14 mouse cellular contexts compared by ENCODE assay signal in genomic region chr16:40228627-40229026, GRCm38 (mm10).
DNase-seq lines count a peak whose midpoint lies in the region; ATAC-seq lines count a peak whose summit lies in the region.
"Had no signal": no experiment of that assay in that cellular context is flagged by ENCODE, and none has a peak within 500 bp of the region (broad histone marks: within the 10 kb centered on the region; RNA-seq: fewer than 3 reads in every experiment).

No protein-coding gene starts in this region.

- 82% methylated on average over 5 of the region's 5 CpGs for WGBS in forebrain, embryonic 13.5 days
- 88% methylated on average over 5 of the region's 5 CpGs for WGBS in forebrain, embryonic 10.5 days
- 32% methylated on average over 5 of the region's 5 CpGs for WGBS in neural tube, embryonic 15.5 days

- H3K4me2 ChIP-seq in forebrain, embryonic 13.5 days, result no peak overlapping the region
- no peak overlapping the region for H3K4me2 ChIP-seq in neural tube, embryonic 15.5 days

- no peaks in the 10 kb centered on the region for H3K9me3 ChIP-seq in forebrain, embryonic 13.5 days (replicated peaks)
- no peaks in the 10 kb centered on the region for H3K9me3 ChIP-seq in forebrain, embryonic 10.5 days
- H3K9me3 ChIP-seq in neural tube, embryonic 15.5 days (replicated peaks), result no peaks in the 10 kb centered on the region

- H3K4me1 ChIP-seq in forebrain, embryonic 13.5 days, result peaks cover 4% of the 10 kb centered on the region; the same call in 1 of the 2 replicates
- no peaks in the 10 kb centered on the region for H3K4me1 ChIP-seq in forebrain, embryonic 10.5 days
- H3K4me1 ChIP-seq in neural tube, embryonic 15.5 days, result peaks cover 7% of the 10 kb centered on the region

- H3K36me3 ChIP-seq in forebrain, embryonic 13.5 days (ENCODE audit: poor library complexity, severe bottlenecking), result no peaks in the 10 kb centered on the region
- H3K36me3 ChIP-seq in forebrain, embryonic 10.5 days (replicated peaks), result no peaks in the 10 kb centered on the region
- no peaks in the 10 kb centered on the region for H3K36me3 ChIP-seq in neural tube, embryonic 15.5 days
- H3K36me3 ChIP-seq: G1E had no signal

- no peak overlapping the region for H3K9ac ChIP-seq in forebrain, embryonic 13.5 days
- H3K9ac ChIP-seq in neural tube, embryonic 15.5 days (replicated peaks), result no peak overlapping the region

- no peak for DNase-seq in forebrain, embryonic 10.5 days (ENCODE audit: extremely low spot score, low spot score)
- DNase-seq in right cerebral cortex, postnatal 10 days (ENCODE audit: low spot score in 2 of 2), result peak; percentile 36 to 41
- no peak for DNase-seq in right cerebral cortex, adult 18-20 months
- peak; percentile 88 for DNase-seq in cerebellum, postnatal 36 days
- DNase-seq in spleen, postnatal 36 days (ENCODE audit: low spot score in 2 of 2), result no peak
- no peak for DNase-seq in liver
- DNase-seq: B cell, adult 2 months; heart, adult 2 months; kidney, adult 9 months; lung, adult 2 months; thymus, adult 2 months had no signal

- no peaks in the 10 kb centered on the region for H3K27me3 ChIP-seq in forebrain, embryonic 13.5 days
- H3K27me3 ChIP-seq in forebrain, embryonic 10.5 days (ENCODE audit: poor library complexity, severe bottlenecking), result no peaks in the 10 kb centered on the region
- H3K27me3 ChIP-seq in neural tube, embryonic 15.5 days (replicated peaks), result no peaks in the 10 kb centered on the region

- peak; percentile 87 for ATAC-seq in forebrain, embryonic 13.5 days
- ATAC-seq in neural tube, embryonic 15.5 days (ENCODE audit: low FRiP score), result peak; percentile 61; the same call in 1 of the 2 replicates

- no peak overlapping the region for H3K4me3 ChIP-seq in forebrain, embryonic 13.5 days
- no peak overlapping the region for H3K4me3 ChIP-seq in forebrain, embryonic 10.5 days
- no peak overlapping the region for H3K4me3 ChIP-seq in neural tube, embryonic 15.5 days (replicated peaks)
- H3K4me3 ChIP-seq: heart, adult 2 months had no signal

- H3K27ac ChIP-seq in forebrain, embryonic 13.5 days, result no peak overlapping the region
- H3K27ac ChIP-seq in forebrain, embryonic 10.5 days, result no peak overlapping the region
- no peak overlapping the region for H3K27ac ChIP-seq in neural tube, embryonic 15.5 days (replicated peaks)
- H3K27ac ChIP-seq: heart, adult 2 months had no signal

Comparison
In these comparisons a context has a peak if more than half of its experiments do, and no peak if none do; other contexts are left out.
1. DNase-seq: peak in right cerebral cortex, postnatal 10 days (2 of 2) and cerebellum, postnatal 36 days (2 of 2); none in forebrain, embryonic 10.5 days (single experiment), right cerebral cortex, adult 18-20 months (single experiment), spleen, postnatal 36 days (0 of 2) and liver (single experiment).